Mouse (Mus musculus): Measurements from ENCODE around the gene Dcdc2b.
A peak's percentile ranks its signal among the peaks of the same experiment; 100 is the strongest.

Dcdc2b gene

GRCm38 (mm10) chr4:129614093-129614492 lies at the start of gene Dcdc2b:
TSS of gene Dcdc2b (minus strand) at chr4:129614257.
- no peak for DNase-seq (ENCODE audit: low spot score in 2 of 2)

- DNase-seq (ENCODE audit: low spot score in 2 of 2): no peak
These were observed 48.3 kb upstream of the Dcdc2b start for GRCm38 (mm10) chr4:129662255-129662813.

- no peak for DNase-seq (ENCODE audit: low spot score in 2 of 2)
These were observed 47.5 kb upstream of the Dcdc2b start for GRCm38 (mm10) chr4:129661584-129661983.

GRCm38 (mm10) chr4:129654770-129655169 lies 40.7 kb upstream of the Dcdc2b start:
- DNase-seq (ENCODE audit: low spot score in 2 of 2): no peak

- no peak for DNase-seq (ENCODE audit: low spot score in 2 of 2)
These were observed 36.3 kb upstream of the Dcdc2b start for GRCm38 (mm10) chr4:129650359-129650758.

- DNase-seq (ENCODE audit: low spot score in 2 of 2): no peak
These were observed 34.6 kb upstream of the Dcdc2b start for GRCm38 (mm10) chr4:129648656-129649055.

GRCm38 (mm10) chr4:129645204-129645603 lies 31.1 kb upstream of the Dcdc2b start:
- DNase-seq (ENCODE audit: low spot score in 2 of 2): no peak

- DNase-seq (ENCODE audit: low spot score in 2 of 2): no peak
These were observed 27.7 kb upstream of the Dcdc2b start for GRCm38 (mm10) chr4:129641756-129642155.

- peak; percentile 92 to 94 for DNase-seq (ENCODE audit: low spot score in 2 of 2)
These were observed 26.8 kb upstream of the Dcdc2b start, which contains the start of gene Txlna for GRCm38 (mm10) chr4:129640638-129641467. TSS of gene Txlna (minus strand) at chr4:129641065.

GRCm38 (mm10) chr4:129640101-129640637 lies 26.1 kb upstream of the Dcdc2b start:
- peak in 1 of 2 experiments; percentile 19 for DNase-seq (ENCODE audit: low spot score in 2 of 2)

- no peak for DNase-seq (ENCODE audit: low spot score in 2 of 2)
These were observed 25.2 kb upstream of the Dcdc2b start for GRCm38 (mm10) chr4:129639221-129639620.

GRCm38 (mm10) chr4:129633852-129634251 lies 19.8 kb upstream of the Dcdc2b start:
- no peak for DNase-seq (ENCODE audit: low spot score in 2 of 2)

- no peak for DNase-seq (ENCODE audit: low spot score in 2 of 2)
These were observed 17.8 kb upstream of the Dcdc2b start for GRCm38 (mm10) chr4:129631867-129632266.

GRCm38 (mm10) chr4:129630944-129631343 lies 16.9 kb upstream of the Dcdc2b start:
- DNase-seq (ENCODE audit: low spot score in 2 of 2): no peak

- DNase-seq (ENCODE audit: low spot score in 2 of 2): no peak
These were observed 12.0 kb upstream of the Dcdc2b start for GRCm38 (mm10) chr4:129626035-129626434.

GRCm38 (mm10) chr4:129625496-129625895 lies 11.4 kb upstream of the Dcdc2b start:
- no peak for DNase-seq (ENCODE audit: low spot score in 2 of 2)

- no peak for DNase-seq (ENCODE audit: low spot score in 2 of 2)
These were observed 10.9 kb upstream of the Dcdc2b start for GRCm38 (mm10) chr4:129625029-129625370.

GRCm38 (mm10) chr4:129624281-129625028 lies 10.4 kb upstream of the Dcdc2b start:
- DNase-seq (ENCODE audit: low spot score in 2 of 2): peak; percentile 43 to 82

- peak in 1 of 2 experiments; percentile 35 for DNase-seq (ENCODE audit: low spot score in 2 of 2)
These were observed 9.6 kb upstream of the Dcdc2b start, which contains the start of gene Ccdc28b for GRCm38 (mm10) chr4:129623681-129624091. TSS of gene Ccdc28b (minus strand) at chr4:129623947.

- no peak for DNase-seq (ENCODE audit: low spot score in 2 of 2)
These were observed 8.9 kb upstream of the Dcdc2b start for GRCm38 (mm10) chr4:129622803-129623535.

GRCm38 (mm10) chr4:129622120-129622802 lies 8.2 kb upstream of the Dcdc2b start:
- DNase-seq (ENCODE audit: low spot score in 2 of 2): no peak

All from urinary bladder, adult 18-20 months (tissue).